Mouse (Mus musculus): Measurements from ENCODE around the gene Ubl7.

DNA sequence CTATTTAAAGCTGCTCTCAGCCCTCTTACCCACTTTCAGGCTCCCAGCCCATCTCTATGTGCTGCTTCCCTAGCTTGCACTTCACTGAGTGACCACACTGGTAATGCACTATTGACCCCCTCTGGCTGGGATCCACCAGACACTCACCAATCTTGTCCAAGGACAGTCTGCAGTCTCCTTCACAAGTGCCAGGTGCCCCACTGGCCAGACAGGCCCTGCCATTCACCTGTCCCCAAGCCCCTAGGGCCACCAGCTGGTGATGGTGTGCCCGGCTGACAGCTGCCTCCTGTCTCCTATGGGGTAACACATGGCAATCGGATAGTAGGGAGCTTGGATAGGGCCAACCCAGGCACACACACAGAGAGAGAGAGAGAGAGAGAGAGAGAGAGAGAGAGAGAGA lies 31.3 kb downstream of the Ubl7 start:
- no peak for TF ChIP-seq CTCF (IDR thresholded peaks at IDR 0.05; ENCODE audit: control insufficient read depth, insufficient read depth, low read length)
- no peak for TF ChIP-seq POLR2A (IDR thresholded peaks at IDR 0.05; ENCODE audit: borderline replicate concordance, control insufficient read depth, low read depth, low read length)
